Mouse (Mus musculus) stomach, embryonic 16.5 days (tissue): Measurements from ENCODE around the gene Rpl9-ps6. TPM values are rescaled to one million over a fixed set of nuclear protein-coding genes. Genes with fewer than 3 reads are reported as not detected.
"Not testable (repeated sequence)": the region's sequence is repeated elsewhere in the genome, so short reads cannot be mapped to it uniquely, and the experiment has no call there.

Experiments
- ATAC-seq: fragments of 200-750 bp; cut with Nextera tagmentation; 2 replicates; pipeline ENCODE4 v1.8.0; 2017; ENCODE audit warnings: moderate number of reproducible peaks, moderate TSS enrichment; ENCODE audit not compliant: insufficient read depth, low FRiP score
- H3K27ac ChIP-seq: fragments of 300-500 bp; sonication (generic); 2 replicates; pipeline ENCODE4 v1.5.1; 2014; ENCODE audit warnings: low read length
- H3K27me3 ChIP-seq: fragments of 300-500 bp; sonication (generic); 2 replicates; pipeline ENCODE4 v1.6.1; 2014; ENCODE audit warnings: low read length, control low read depth, mixed read lengths; ENCODE audit not compliant: control insufficient read depth, insufficient read depth
- H3K36me3 ChIP-seq: fragments of 300-500 bp; sonication (generic); 2 replicates; pipeline ENCODE4 v1.6.1; 2014; ENCODE audit warnings: low read length; ENCODE audit not compliant: control insufficient read depth, insufficient read depth
- H3K4me1 ChIP-seq: fragments of 300-500 bp; sonication (generic); 2 replicates; pipeline ENCODE4 v1.6.1; 2014; ENCODE audit warnings: low read length, control low read depth, mixed read lengths; ENCODE audit not compliant: control insufficient read depth, insufficient read depth
- H3K4me2 ChIP-seq: fragments of 300-500 bp; sonication (generic); 2 replicates; pipeline ENCODE4 v1.6.1; 2014; ENCODE audit warnings: low read depth, low read length, mixed read lengths
- H3K4me3 ChIP-seq: fragments of 300-500 bp; sonication (generic); replicated peaks from 2 replicates; pipeline ENCODE4 v1.5.1; 2014; ENCODE audit warnings: mild to moderate bottlenecking, low read length
- H3K9ac ChIP-seq: fragments of 300-500 bp; sonication (generic); 2 replicates; pipeline ENCODE4 v1.6.1; 2014; ENCODE audit warnings: low read length
- H3K9me3 ChIP-seq: fragments of 300-500 bp; sonication (generic); replicated peaks from 2 replicates; pipeline ENCODE4 v1.6.1; 2016; ENCODE audit warnings: low read length, control low read depth; ENCODE audit not compliant: control insufficient read depth
- WGBS: fragments of 180-500 bp; shearing (Covaris S2); extraction: QIAGEN DNeasy Blood & Tissue Kit; methylation state at CpG from one replicate; pipeline ENCODE4 v1.1.7; 2014; 5-methylcytosine and 5-hydroxymethylcytosine counted together
- polyA plus RNA-seq: library from polyadenylated mRNA; unstranded; fragments of >200 nt; fragmentation: Nextera tagmentation; extraction: Ambion mirVana; gene quantifications from 2 replicates; pipeline ENCODE4 v1.2.1, GENCODE M21; 2015

The Rpl9-ps6 gene
- polyA plus RNA-seq, 1 experiment from 2014 or later: 106 TPM

DNA sequence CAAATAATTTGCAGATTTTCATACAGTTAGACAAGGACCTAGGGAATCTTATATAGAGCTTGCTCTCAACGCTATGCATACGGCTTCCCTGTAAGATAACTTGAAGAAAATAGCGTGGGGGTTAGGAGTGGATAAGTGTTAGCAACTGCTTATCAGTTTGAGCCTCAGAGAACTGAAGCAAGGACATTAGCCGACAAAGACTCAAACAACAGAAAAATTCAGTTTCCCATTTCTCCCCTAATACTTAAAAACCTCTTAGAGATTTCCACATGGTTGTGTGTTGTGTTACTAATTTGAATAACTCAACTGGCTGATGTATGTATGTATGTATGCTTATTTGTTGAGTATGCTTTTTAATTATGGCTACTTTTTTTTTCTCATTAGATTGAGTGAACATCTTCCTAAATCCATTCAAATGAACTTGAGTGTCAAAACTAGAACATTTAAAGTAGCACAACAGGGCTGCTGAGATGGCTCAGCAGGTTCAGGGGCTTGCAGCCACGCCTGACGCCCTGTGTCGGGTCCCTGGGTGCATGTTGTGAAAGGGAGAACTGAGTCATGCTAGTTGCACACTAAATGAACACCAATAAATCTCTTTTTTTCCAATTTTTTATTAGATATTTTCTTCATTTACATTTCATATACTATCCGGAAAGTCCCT lies 21.3 kb upstream of the Rpl9-ps6 start:
- 74% methylated on average over 8 of the region's 8 CpGs for WGBS
- Histone ChIP-seq H3K36me3 (no peaks in the 10 kb centered on the region), H3K9me3 (no peaks in the 10 kb centered on the region), H3K4me1 (peaks cover 17% of the 10 kb centered on the region), H3K27ac (no peak overlapping the region), H3K4me2 (peak overlapping the region; percentile 91), H3K27me3 (no peaks in the 10 kb centered on the region), H3K4me3 (peak overlapping the region; percentile 79), H3K9ac (peak overlapping the region; percentile 88; the same call in 1 of the 2 replicates)
- ATAC-seq: no peak

GRCm38 (mm10) chr19:32486106-32486724 lies 19.8 kb upstream of the Rpl9-ps6 start:
- Histone ChIP-seq H3K4me3 (peak overlapping the region; percentile 79), H3K4me2 (peak overlapping the region; percentile 91), H3K9ac (peak overlapping the region; percentile 88), H3K4me1 (peaks cover 17% of the 10 kb centered on the region), H3K27ac (peak overlapping the region; percentile 89)
- not testable (repeated sequence) for H3K36me3 ChIP-seq, H3K27me3 ChIP-seq, H3K9me3 ChIP-seq
- peak; percentile 87 for ATAC-seq
- 0% methylated on average over 39 of the region's 47 CpGs for WGBS

DNA sequence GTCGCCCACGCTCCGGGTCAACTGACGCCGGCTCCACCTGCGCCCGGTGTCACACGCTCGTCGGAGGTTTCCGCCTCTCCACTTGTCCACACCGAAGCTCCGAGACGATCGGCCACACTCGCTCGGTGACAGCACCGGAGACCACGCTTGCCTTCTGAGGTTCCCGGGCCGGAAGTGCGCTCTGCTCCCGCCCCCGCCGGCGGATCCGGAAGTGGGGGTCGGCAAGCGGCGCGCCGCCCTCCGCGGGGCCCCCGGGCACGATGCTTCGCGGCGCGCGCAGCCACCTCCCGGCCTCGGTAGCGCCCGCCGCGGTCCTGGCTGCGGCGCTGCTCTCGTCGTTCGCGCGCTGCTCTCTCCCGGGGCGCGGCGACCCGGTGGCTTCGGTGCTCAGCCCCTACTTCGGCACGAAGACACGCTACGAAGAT lies 19.3 kb upstream of the Rpl9-ps6 start, which contains the start of gene Minpp1:
Gene Minpp1 (plus strand): TSS at position 89 of the 425 bp plus-strand sequence.
- H3K4me1 ChIP-seq: peaks cover 17% of the 10 kb centered on the region
- H3K9me3 ChIP-seq: no peaks in the 10 kb centered on the region
- H3K36me3 ChIP-seq: no peaks in the 10 kb centered on the region
- peak within 1 kb of the TSS; percentile 89 for H3K27ac ChIP-seq
- peak within 1 kb of the TSS; percentile 88 for H3K9ac ChIP-seq
- under 1% methylated on average over 61 of the region's 64 CpGs for WGBS
- no peaks in the 10 kb centered on the region for H3K27me3 ChIP-seq
- peak within 1 kb of the TSS; percentile 91 for H3K4me2 ChIP-seq
- H3K4me3 ChIP-seq: peak within 1 kb of the TSS; percentile 79
- ATAC-seq: peak; percentile 88

DNA sequence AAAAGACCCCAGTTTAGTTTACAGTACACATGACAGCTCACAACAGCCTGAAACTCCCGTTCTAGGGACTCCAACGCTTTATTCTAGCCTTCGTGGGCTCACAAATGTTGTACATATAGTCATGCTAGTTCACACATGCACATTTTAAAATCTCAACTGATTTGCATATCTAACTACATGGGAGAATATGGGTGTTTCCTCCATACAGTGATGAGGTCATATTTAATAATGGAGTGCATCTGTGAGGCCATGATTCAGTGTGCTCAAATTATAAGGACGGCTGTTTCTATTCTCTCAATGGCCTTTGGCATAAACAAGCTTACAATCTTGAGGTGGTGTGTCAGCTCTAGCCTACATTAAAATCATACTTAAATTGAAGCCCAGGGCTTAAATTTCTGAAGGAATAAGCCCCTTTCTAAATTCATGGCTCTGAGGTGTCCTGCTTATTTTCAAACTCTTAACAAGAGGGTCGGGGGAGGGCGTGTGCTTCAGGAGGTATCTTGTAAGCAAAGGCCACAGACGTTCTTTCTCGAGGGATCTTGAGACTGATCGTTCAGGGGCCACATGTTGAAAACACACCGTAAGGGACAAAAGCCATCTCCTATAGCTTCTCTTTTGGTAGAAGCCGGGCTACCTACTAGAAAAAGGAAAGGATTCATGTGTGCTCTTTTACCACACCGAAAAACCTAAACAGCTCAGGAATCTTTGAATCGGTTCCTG lies 18.7 kb upstream of the Rpl9-ps6 start:
- Histone ChIP-seq H3K9me3 (no peaks in the 10 kb centered on the region), H3K27me3 (no peaks in the 10 kb centered on the region), H3K4me1 (peaks cover 17% of the 10 kb centered on the region), H3K4me3 (peak overlapping the region; percentile 79), H3K27ac (peak overlapping the region; percentile 89), H3K4me2 (peak overlapping the region; percentile 91), H3K36me3 (no peaks in the 10 kb centered on the region), H3K9ac (peak overlapping the region; percentile 88)
- no peak for ATAC-seq
- WGBS: 14% methylated on average over 13 of the region's 13 CpGs

GRCm38 (mm10) chr19:32481511-32481910 lies 15.1 kb upstream of the Rpl9-ps6 start:
- H3K9ac ChIP-seq: no peak overlapping the region
- no peak overlapping the region for H3K27ac ChIP-seq
- H3K36me3 ChIP-seq: no peaks in the 10 kb centered on the region
- no peaks in the 10 kb centered on the region for H3K27me3 ChIP-seq
- WGBS: 39% methylated on average over 4 of the region's 4 CpGs
- no peaks in the 10 kb centered on the region for H3K9me3 ChIP-seq
- ATAC-seq: no peak
- H3K4me2 ChIP-seq: no peak overlapping the region
- no peak overlapping the region for H3K4me3 ChIP-seq
- peaks cover 6% of the 10 kb centered on the region for H3K4me1 ChIP-seq

GRCm38 (mm10) chr19:32480791-32481442 lies 14.5 kb upstream of the Rpl9-ps6 start:
- 0 out of 2 replicates have a peak overlapping the region, but pooled peaks have one; percentile 7 for H3K27ac ChIP-seq
- no peaks in the 10 kb centered on the region for H3K27me3 ChIP-seq
- peaks cover 6% of the 10 kb centered on the region for H3K4me1 ChIP-seq
- ATAC-seq: no peak
- WGBS: 69% methylated on average over 8 of the region's 8 CpGs
- H3K4me2 ChIP-seq: no peak overlapping the region
- no peaks in the 10 kb centered on the region for H3K36me3 ChIP-seq
- no peaks in the 10 kb centered on the region for H3K9me3 ChIP-seq
- no peak overlapping the region for H3K4me3 ChIP-seq
- H3K9ac ChIP-seq: no peak overlapping the region

- no peak overlapping the region for H3K27ac ChIP-seq
- no peaks in the 10 kb centered on the region for H3K9me3 ChIP-seq
- WGBS: 69% methylated on average over 5 of the region's 5 CpGs
- H3K4me3 ChIP-seq: no peak overlapping the region
- peaks cover 6% of the 10 kb centered on the region for H3K4me1 ChIP-seq
- ATAC-seq: no peak
- no peak overlapping the region for H3K4me2 ChIP-seq
- H3K9ac ChIP-seq: no peak overlapping the region
- no peaks in the 10 kb centered on the region for H3K27me3 ChIP-seq
- H3K36me3 ChIP-seq: no peaks in the 10 kb centered on the region
Measured at GRCm38 (mm10) chr19:32480255-32480654, 13.9 kb upstream of the Rpl9-ps6 start.

DNA sequence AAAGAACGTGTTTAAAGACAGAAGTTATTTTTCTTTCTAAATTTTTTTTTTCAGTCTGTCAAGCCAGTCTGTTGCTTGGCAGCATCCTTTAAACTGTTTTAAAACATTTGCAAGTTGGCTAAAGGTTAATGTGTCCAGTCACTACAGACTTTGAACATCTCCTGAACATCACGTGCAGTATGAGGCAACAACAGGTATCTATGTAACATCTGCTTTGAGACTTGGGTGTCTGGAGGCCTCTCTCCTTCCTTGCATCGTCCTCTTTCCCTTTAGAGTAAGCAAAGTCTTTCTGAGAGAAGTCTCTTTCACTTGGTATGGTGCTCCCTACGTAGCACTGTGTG lies 10.3 kb upstream of the Rpl9-ps6 start:
- no peak overlapping the region for H3K9ac ChIP-seq
- H3K4me1 ChIP-seq: no peaks in the 10 kb centered on the region
- no peaks in the 10 kb centered on the region for H3K27me3 ChIP-seq
- H3K4me3 ChIP-seq: no peak overlapping the region
- H3K27ac ChIP-seq: no peak overlapping the region
- no peaks in the 10 kb centered on the region for H3K36me3 ChIP-seq
- no peaks in the 10 kb centered on the region for H3K9me3 ChIP-seq
- no peak for ATAC-seq
- 72% methylated on average over 4 of the region's 4 CpGs for WGBS
- H3K4me2 ChIP-seq: no peak overlapping the region
